Mouse (Mus musculus) liver (tissue): ENCODE results near the gene Gm281.
"Not testable (repeated sequence)": the region's sequence is repeated elsewhere in the genome, so short reads cannot be mapped to it uniquely, and the experiment has no call there.

Experiments
- DNase-seq: peaks from one replicate; pipeline ENCODE4 v3.0.0-alpha.2; 2020; ENCODE audit warnings: mixed read lengths

Gene Gm281

GRCm38 (mm10) chr14:13914387-13915082 lies at the start of gene Gm281:
TSS of gene Gm281 (minus strand) at chr14:13914478.
- DNase-seq: no peak

DNA sequence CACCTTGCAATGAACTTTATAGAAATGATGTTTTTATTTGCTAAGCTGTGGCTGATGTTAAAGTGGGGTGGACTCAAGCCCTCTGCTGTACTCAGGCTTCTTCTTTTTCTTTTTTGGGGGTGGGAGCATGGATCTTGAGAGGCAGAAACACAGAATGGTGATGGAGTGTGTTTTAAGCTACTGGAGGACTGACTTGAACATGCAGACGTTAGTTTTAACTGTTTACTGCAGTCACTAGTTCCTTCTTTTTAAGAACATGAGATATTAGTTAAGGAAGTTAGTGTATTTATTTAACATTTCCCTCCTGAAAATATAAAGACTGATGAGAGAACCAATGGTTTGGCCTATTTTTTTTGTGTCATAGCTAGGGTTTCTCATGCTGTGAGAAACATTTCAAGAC lies 49.2 kb upstream of the Gm281 start:
- no peak for DNase-seq

DNA sequence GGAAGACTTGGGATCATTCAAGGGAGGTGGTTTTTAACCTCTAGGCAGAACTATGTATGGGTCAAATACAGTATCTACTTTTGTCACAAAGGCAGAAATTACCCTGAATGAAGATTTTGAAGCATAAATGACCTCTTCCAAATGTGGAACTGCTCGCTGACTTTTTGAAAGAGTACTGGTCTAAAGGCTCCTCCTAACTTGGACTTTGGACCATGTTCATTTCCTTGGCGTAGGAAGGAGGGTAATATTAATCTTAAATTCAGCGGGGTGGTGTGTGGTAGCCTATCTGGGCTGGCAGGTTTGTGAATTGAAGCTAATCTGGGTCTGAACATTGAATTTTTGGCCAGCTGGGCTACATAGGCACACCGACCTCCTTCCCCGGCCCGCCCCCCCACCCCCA lies 48.2 kb upstream of the Gm281 start:
- no peak for DNase-seq

- peak; percentile 50 for DNase-seq
Measured at GRCm38 (mm10) chr14:13961401-13962112, 47.3 kb upstream of the Gm281 start, which contains the start of the genes Atxn7 and Thoc7. TSS of gene Atxn7 (plus strand) at chr14:13961440. TSS of gene Thoc7 (minus strand) at chr14:13961852.

DNA sequence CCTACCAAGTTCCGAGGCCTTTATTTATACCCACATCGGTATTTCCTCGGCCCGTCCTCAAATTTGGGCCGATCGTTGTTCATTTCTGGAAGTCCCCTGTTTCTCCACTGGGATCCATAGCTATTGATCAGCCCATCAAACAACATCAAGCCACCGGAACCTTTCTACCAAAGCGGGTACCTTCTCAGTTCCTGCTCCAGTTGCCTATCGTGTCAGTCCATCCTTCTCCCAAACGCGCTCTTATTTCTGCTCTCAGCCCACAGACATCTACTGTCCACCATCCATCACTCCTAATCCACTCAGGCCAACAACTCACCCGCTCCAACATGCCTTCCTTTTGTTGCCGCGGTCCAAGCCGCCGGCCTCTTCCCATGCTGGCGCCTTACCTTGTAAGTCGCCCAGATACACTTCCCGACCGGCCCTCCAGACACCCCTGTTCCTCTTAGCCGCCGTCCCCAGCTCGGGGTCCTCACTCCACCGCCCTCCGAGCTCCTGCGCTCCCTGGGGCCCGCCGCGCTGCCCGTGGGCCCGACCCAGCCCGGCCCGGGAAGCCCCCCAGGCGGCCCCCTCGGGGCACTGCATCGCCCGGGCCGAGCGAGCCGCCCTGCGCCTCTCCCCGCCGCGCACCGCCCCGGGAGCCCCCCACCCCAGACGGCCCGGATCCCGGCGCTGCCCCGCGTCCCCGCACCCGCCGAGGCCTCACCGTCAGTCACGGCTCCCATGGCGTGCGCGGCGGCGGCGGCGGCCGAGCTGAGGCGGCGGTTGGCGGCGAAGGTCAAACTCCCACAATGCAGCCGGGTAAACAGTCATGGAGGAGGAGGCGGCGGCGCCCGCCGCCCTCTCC lies 46.4 kb upstream of the Gm281 start:
- peak; percentile 67 for DNase-seq

DNA sequence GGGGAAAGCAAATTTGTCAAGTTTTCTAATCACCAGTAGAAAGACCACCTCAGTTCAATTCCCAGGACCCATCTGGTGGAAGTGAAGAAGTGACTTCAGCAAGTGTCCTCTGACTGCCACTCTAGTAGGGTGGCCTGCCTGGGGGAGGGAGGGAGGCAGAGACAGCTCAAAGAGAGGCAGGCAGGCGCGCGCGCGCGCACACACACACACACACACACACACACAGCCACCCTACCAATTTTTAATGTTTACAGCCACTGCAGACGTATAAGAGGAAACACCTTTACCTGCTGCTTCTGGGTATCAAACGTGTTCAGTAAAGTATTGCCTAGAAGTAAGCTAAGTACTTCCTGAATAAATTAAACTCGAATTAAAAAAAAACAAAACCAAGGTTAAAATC lies 45.8 kb upstream of the Gm281 start:
- DNase-seq: peak; percentile 75

DNA sequence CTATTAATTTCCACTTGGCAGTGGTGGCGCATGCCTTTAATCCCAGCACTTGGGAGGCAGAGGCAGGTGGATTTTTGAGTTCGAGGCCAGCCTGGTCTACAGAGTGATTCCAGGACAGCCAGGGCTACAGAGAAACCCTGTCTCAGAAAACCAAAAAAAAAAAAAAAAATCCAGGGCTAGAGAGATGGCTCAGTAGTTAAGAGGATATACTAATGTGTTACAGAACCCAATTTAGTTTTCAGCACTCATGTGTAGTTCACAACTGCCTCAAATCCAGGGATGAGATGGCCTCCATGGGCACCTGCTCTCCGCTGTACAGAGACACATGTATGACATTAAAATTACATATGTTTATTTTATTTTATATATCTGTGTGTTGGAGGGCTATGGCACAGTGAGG lies 37.9 kb upstream of the Gm281 start:
- not testable (repeated sequence) for DNase-seq

DNA sequence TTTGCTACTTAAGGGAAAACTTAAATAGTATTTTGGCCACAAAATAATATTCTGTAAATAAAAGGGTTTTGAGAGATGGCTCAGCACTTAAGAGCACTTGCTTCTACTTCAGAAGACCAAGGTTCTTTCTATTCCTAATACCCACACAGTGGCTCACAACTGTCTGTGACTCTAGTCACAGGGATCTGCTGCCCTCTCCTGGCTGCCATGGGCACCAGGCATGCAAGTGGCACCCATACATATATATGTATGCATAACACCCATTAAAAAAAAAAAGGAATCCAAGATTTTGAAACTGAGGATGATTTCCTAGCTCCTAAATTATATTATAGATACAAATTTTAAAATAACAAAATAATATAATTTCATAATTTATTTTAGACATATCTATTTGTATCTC lies 36.1 kb upstream of the Gm281 start:
- DNase-seq: peak; percentile 40

DNA sequence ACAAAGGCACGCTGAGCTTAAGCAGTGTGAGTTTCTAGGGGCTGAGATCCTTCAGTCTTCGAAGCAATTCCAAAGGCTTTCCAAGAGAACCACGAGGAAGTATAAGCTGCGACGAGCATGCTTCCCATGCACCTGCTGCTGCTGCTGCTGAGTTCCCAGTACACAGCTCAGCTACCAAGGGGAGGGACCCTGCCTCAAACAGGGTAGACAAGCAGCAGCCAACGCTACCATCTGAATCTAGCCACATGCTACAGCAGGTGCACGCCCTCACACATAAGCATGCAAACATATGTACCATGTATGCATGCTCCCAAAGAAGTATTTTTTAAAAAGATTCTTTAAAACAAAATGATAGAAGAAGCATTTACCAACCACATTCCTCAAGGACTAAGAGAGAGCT lies 34.1 kb upstream of the Gm281 start:
- no peak for DNase-seq

GRCm38 (mm10) chr14:13944686-13945085 lies 30.4 kb upstream of the Gm281 start:
- no peak for DNase-seq

DNA sequence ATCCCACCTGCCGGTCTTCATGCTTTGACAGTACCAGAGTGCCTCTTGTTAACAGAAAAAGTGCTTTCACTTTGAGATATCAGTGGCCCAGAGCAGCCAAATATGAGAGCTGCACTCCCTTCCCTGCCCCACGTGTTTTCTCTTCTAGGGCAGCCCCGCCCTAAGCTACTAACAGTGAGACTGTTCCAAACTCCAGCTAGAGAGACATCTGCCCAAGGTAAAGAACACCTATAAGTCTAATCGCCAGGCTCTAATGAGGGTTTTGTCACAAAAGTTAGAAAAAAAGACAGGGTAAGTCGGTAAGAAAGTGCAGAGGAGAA lies 19.7 kb upstream of the Gm281 start:
- peak; percentile 8 for DNase-seq

GRCm38 (mm10) chr14:13933290-13934051 lies 19.2 kb upstream of the Gm281 start:
- DNase-seq: peak; percentile 7

GRCm38 (mm10) chr14:13917630-13918029 lies 3.4 kb upstream of the Gm281 start:
- DNase-seq: peak; percentile 31

GRCm38 (mm10) chr14:13917208-13917607 lies 2.9 kb upstream of the Gm281 start:
- no peak for DNase-seq

- DNase-seq: no peak
Measured at GRCm38 (mm10) chr14:13915207-13915606, 929 bp upstream of the Gm281 start.

DNA sequence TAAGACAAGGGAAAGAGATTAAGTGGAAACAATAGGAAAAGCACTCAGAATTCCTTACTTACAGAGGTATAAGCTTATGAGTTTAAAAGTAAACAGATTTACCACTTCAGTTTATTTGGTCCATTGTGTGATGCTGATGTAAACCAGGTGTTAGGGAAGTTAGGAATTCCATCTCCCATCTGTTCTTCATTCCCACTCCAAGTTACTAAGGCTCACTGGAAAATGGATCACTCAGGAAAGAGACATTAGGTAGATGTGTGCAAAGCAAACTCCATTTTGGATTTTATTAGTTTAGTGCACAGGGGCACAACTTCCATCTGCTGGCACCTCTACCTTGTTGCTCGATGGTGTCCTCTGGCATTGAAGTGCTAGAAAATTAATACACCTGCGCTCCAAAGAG lies 4.1 kb downstream of the Gm281 start:
- no peak for DNase-seq

DNA sequence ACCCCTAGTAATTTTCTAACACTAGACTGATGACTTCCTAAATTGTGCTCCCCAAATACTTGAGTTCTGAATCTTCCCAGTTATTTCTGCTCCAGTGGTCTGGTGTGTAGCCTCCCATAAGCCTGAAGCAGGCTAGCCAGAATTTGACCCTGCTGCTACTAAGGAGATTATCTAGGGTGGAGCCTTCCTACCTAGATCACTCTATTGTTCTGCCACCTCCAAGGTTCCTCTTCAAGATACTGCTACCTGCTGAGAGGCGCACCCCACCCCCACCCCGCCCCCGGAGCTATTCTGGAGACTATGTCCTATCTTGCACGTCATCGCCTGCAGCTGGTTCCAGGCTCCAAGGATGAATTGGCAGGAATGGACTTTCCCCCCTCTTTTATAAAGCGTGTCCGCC lies 7.1 kb downstream of the Gm281 start:
- no peak for DNase-seq

- DNase-seq: no peak
Measured at GRCm38 (mm10) chr14:13906461-13906860, 7.8 kb downstream of the Gm281 start.

GRCm38 (mm10) chr14:13901611-13902067 lies 12.6 kb downstream of the Gm281 start:
- DNase-seq: peak; percentile 8

DNA sequence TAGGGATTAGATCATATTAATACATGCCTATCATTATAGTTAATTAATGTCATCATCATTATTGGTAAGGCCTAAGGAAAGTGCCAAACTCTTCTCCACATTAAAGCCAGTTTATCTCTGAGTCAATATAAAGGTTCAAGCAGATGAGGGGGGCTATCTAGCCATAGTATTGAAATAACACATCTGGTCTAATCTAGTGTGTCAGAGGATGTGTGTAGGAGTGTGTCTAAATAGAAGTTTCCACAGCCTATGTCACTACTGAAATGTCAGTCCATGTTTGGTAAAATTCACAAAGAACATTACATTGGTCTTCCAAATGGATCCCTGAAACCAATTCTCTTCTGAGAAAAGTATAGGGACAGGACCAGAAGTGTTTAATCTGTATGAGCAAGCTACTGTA lies 19.1 kb downstream of the Gm281 start:
- DNase-seq: no peak

- no peak for DNase-seq
Measured at GRCm38 (mm10) chr14:13893748-13894147, 20.5 kb downstream of the Gm281 start.

DNA sequence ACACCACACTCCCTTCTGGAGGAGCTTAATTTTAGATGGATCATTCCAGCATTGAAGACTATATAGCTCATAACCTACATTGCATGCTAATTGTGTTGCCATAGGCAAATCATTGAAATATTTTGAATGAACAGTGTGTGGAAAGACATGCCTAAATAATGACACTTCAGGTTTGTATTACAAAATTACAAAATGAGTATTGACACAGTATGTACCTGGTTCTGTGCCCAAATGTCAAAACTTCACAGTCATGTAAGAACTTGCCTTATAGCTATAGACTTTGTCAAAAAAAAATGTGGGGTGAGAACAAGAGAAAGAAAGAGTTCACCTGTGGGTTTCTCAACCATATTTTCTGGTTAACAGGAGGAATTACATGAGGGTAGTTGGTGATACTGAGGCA lies 52.9 kb downstream of the Gm281 start:
- DNase-seq: no peak
